Mouse (Mus musculus) ES-Bruce4 (cell line): Measurements from ENCODE around the gene Tecpr2. TPM values are rescaled to one million over a fixed set of nuclear protein-coding genes. Genes with fewer than 3 reads are reported as not detected.
A peak's percentile ranks its signal among the peaks of the same experiment; 100 is the strongest.

Experiments used
- H3K27ac ChIP-seq: 2 replicates; pipeline ENCODE4 v1.5.1; 2012; ENCODE audit warnings: low read length, inconsistent platforms; ENCODE audit not compliant: insufficient read depth
- H3K27me3 ChIP-seq: 2 replicates; pipeline ENCODE4 v1.6.1; 2012; ENCODE audit warnings: mild to moderate bottlenecking, low read length, inconsistent platforms; ENCODE audit not compliant: control insufficient read depth, poor library complexity, insufficient read depth, severe bottlenecking
- H3K36me3 ChIP-seq: 2 replicates; pipeline ENCODE4 v1.6.1; 2012; ENCODE audit warnings: inconsistent platforms, mild to moderate bottlenecking, low read length, moderate library complexity; ENCODE audit not compliant: control insufficient read depth, poor library complexity, insufficient read depth, severe bottlenecking
- H3K4me1 ChIP-seq: one replicate; pipeline ENCODE4 v1.8.1; 2011; ENCODE audit warnings: low read length; ENCODE audit not compliant: control insufficient read depth, insufficient read depth
- H3K4me3 ChIP-seq: 2 replicates; pipeline ENCODE4 v1.5.1; 2011; ENCODE audit warnings: low read depth, mild to moderate bottlenecking, low read length
- H3K9ac ChIP-seq: 2 replicates; pipeline ENCODE4 v1.6.1; 2012; ENCODE audit warnings: low read depth, mild to moderate bottlenecking, inconsistent platforms; ENCODE audit not compliant: poor library complexity, severe bottlenecking
- H3K9me3 ChIP-seq: replicated peaks from 2 replicates; pipeline ENCODE4 v1.6.1; 2012; ENCODE audit warnings: mild to moderate bottlenecking, low read length, inconsistent platforms; ENCODE audit not compliant: control insufficient read depth, poor library complexity, insufficient read depth, severe bottlenecking
- CTCF ChIP-seq: IDR thresholded peaks from one replicate; pipeline ENCODE4 v1.8.1; 2011; ENCODE audit warnings: low read depth, low read length
- EP300 ChIP-seq: IDR thresholded peaks from 2 replicates; pipeline ENCODE4 v1.6.1; 2011; ENCODE audit warnings: low read depth, low read length; ENCODE audit not compliant: insufficient read depth
- POLR2A ChIP-seq: IDR thresholded peaks from one replicate; pipeline ENCODE4 v1.8.1; 2011; ENCODE audit warnings: low read length; ENCODE audit not compliant: insufficient read depth
- polyA plus RNA-seq: library from polyadenylated mRNA; stranded (reverse); fragments of >200 nt; gene quantifications from 2 replicates; pipeline ENCODE4 v1.2.4, GENCODE M21; 2011; ENCODE audit warnings: low read depth; ENCODE audit not compliant: missing spikeins, insufficient read depth, insufficient read length

Gene Tecpr2
- polyA plus RNA-seq: 7.1 and 7.3 TPM in 2 replicates

DNA sequence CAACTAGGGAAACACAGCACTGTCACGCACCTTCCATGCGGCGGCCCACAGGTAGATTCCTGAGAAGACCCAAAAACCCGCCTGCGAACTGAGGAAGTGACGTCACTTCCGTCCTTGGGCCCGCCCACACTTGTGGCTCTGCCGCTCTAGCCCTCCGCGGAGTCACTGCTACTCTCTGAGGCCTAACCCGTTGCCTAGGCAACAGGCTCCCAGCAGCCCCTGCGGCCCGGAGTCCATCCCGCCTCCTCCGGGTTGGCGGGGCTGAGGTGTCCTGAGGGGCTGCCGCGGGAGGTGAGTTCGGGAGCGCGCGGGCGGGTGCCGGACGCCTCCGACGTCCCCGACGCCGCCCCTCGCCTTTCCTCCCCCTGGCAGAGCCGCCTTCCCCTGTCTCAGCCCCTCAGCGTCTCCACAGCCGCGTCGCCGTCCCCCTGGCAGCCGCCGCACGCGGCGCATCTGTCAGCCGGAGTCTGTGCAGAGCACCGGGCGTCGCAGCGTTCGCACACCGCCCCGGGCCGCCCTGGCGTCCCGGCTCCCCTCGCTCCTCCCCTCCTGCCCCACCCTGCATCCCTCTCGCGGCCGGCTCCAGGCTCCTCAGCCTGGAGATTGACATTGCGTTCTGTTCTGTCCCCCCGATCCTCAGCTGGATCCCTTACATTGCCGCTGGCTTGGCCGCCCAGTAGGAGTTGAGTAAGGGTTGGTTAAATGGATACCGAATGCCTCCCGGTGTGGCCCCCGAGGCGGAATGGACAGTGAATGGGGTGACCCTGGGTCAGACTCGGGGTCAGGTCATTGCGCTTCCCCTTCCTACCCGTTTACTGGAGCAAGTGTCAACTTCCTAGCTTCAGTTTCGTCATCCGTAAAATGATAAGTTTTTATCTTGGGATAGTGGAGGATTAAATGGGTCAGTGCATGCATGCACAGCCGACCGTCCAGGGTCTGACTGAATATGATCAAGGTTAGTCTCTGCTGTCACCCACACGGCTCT lies at the start of gene Tecpr2, which contains the start of gene Cinp:
Tecpr2 (plus strand) TSS at position 229 of the 985 bp plus-strand sequence.
Cinp (minus strand) TSS at position 110 of the 985 bp plus-strand sequence.
- no peaks in the 10 kb centered on the region for H3K9me3 ChIP-seq
- H3K36me3 ChIP-seq: no peaks in the 10 kb centered on the region
- no peaks in the 10 kb centered on the region for H3K4me1 ChIP-seq
- no peak within 1 kb of the TSS for H3K27ac ChIP-seq
- no peaks in the 10 kb centered on the region for H3K27me3 ChIP-seq
- H3K4me3 ChIP-seq: peak within 1 kb of the TSS; percentile 99
- H3K9ac ChIP-seq: peak within 1 kb of the TSS; percentile 84
- TF ChIP-seq EP300 (no peak), POLR2A (peak; percentile 48)

DNA sequence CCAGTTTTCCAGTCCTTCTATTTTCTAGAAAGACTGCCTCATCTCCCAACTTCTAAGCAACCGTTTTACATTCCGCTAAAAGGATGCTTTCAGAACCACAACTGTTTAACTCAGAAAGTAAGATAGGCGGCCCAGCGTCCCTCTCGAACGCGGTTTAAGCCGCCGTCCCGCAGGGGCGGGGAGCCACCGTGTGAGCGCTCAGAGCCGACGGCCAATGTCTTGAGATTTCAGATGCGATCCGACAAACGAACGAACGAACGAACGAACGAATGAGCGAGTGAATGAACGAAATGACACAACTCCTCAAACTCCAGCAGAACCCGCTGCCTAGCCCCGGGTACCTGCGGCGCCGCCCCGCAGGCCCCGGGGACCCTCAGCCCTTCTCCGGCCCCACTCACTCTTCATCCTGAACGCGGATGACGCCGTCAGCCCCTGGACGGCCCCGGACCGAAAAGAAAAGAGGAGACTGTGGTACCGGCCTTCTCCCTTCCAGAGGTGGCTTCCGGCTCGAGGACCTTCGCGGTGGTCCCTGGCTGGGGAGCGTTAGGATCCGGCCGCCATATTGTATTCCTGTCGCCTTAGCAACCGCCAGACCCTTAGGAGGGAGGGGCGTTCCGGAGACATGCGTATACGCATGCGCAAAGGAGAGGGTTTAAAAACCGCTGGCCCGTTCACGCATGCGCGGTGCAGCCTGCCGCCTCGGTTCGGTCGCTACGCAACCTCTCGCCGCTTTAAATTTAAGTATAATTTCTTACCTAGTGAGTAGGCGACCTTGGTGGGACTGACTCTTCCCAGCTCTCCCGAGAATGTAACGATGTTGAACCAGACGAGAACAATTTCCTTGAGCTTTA lies 48.5 kb upstream of the Tecpr2 start, which contains the start of gene Mok:
Mok (minus strand) TSS at position 592 of the 851 bp plus-strand sequence.
- Histone ChIP-seq H3K9ac (peak within 1 kb of the TSS; percentile 71), H3K4me1 (peaks cover 3% of the 10 kb centered on the region), H3K27ac (no peak within 1 kb of the TSS), H3K36me3 (no peaks in the 10 kb centered on the region), H3K27me3 (no peaks in the 10 kb centered on the region), H3K4me3 (peak within 1 kb of the TSS; percentile 91), H3K9me3 (no peaks in the 10 kb centered on the region)
- peak; percentile 38; the same call in 1 of the 2 replicates for TF ChIP-seq EP300
- no peak for TF ChIP-seq CTCF

DNA sequence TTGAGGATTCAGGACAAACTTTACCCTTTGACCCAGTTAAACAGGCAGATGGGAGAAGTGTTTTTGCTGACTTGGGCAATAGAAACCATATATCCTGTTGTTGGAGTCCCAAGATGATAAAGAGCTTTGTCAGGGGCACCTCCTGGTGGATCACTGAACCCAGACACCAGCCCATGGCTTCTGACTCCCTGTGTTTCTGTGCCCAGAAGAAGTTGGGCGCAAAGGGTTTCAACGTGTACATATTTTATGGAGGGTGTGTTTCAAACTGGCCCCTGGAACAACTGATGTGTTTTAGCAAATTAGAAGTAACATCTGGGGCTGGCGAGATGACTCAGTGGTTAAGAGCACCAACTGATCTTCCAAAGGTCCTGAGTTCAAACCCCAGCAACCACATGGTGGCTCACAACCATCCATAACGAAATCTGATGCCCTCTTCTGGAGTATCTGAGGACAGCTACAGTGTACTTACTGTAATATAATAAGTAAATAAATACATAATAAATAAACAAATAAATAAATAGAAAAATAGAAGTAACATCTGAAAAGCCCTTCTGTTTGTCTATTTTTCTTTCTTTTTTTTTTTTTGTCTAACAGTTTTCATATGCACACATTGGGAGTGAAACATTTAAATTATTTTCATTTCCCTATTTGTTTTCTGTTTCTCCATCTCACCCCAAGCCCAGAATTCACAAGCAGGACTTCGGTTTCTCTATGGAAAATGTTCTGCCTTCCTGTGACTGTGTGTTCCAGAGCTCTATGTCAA lies 47.2 kb upstream of the Tecpr2 start:
- no peaks in the 10 kb centered on the region for H3K9me3 ChIP-seq
- H3K27ac ChIP-seq: no peak overlapping the region
- TF ChIP-seq CTCF (no peak), POLR2A (no peak), EP300 (no peak)
- no peaks in the 10 kb centered on the region for H3K36me3 ChIP-seq
- H3K9ac ChIP-seq: no peak overlapping the region
- H3K4me3 ChIP-seq: no peak overlapping the region
- no peaks in the 10 kb centered on the region for H3K27me3 ChIP-seq
- no peaks in the 10 kb centered on the region for H3K4me1 ChIP-seq

DNA sequence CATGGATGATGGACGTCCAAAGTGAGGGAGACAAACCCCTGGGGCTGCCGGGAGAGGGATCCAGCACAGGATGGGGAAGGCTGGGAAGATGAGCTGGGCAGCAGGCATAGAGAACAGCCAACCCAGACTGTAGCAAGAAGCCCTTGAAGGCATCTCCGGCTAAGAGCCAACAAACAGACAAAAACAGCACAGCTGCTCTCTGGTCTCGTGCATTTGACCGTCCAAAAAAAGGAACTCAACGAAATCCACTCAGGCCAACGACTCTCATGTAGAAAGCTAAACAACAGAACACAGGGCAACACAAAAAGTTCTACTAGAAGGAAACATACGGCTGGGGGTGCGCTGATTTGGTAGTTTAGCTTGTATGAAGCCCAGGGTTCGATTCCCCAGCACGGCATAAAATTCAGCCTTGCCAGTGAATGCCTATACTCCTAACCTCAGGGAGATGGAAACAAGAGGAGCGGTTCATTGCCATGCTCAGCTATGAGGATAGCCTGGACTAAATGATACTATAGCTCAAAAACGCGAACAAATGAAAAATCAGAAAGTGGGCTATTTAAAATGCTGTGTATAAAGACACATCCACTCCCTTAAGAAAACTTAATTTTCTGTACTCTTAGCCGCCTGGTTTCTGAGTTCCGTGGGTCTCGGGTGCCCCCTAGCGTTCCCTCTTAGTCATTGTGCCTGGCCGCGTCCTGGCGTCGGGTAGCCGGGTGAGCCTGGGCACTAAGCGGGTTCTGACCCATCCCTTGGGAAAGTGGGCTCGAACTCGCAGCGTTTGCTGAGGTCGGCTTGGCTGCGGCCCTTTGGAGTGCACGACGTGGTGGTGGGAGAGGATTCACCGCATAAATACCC lies 45.6 kb upstream of the Tecpr2 start:
- peak overlapping the region; percentile 74 for H3K9ac ChIP-seq
- no peaks in the 10 kb centered on the region for H3K4me1 ChIP-seq
- H3K36me3 ChIP-seq: no peaks in the 10 kb centered on the region
- H3K9me3 ChIP-seq: no peaks in the 10 kb centered on the region
- TF ChIP-seq POLR2A (no peak), CTCF (peak; percentile 84)
- H3K27me3 ChIP-seq: no peaks in the 10 kb centered on the region
- peak overlapping the region; percentile 88 for H3K4me3 ChIP-seq
- peak overlapping the region; percentile 49; the same call in 1 of the 2 replicates for H3K27ac ChIP-seq
